Mouse (Mus musculus) C3H10T1/2 (cell line): ENCODE measurements around the gene Wdr4. TPM values are rescaled to one million over a fixed set of nuclear protein-coding genes. Genes with fewer than 3 reads are reported as not detected.

Experiments
- polyA plus RNA-seq, 2 experiments: library from polyadenylated mRNA; unstranded; fragments of >200 nt; fragmentation: generic; extraction: Trizol; gene quantifications; one replicate each; pipeline ENCODE4 v1.2.1; 2012; ENCODE audit warnings: missing spikeins in 2 of 2

Gene Wdr4
- polyA plus RNA-seq, result 10 to 100 TPM; 18.6 to 35.7 TPM

DNA sequence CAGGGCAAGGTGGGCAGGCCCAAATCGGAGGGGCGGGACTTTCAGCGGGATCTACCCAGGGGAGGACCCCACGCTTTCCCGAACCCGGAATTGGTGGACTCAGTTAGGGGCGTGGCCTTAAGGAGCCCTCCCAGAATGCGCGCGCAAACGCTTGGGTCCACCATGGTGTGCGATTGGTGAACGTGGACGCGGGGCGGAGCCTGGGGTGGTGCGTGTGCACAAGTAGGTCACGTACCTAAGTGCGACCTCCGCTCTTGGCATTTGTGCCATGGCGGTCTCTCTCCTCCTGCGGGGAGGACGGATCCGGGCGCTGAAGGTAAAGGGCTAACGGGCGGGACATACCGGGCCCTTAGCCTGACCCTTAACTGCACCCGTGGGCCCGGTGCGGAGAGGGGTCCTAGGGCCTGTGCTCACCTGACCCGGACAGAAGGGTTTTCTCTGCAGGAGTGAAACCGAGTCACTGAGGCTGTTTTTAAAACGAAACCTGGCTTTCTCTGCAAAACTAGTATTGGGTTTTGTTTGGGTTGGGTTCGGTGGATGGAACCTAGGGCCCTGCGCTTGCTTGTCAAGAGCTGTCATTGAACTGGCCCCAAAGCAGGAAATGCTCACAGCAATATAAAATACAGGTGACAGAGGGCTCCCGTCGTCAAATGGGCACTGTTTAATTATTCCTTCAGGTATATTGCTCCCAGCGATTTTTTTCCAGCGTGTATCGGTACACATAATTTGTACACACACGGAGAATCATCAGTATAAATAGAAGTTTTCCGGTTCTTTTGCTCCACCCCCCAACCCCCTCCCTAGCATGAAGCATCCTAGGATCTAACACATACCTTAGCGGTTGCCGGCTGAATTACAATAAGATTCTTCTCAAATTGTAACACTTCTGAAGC lies at the start of gene Wdr4, which contains the start of gene Ndufv3:
Wdr4 (minus strand) TSS at position 35 of the 893 bp plus-strand sequence.
Ndufv3 (plus strand) TSS at position 170 of the 893 bp plus-strand sequence.

DNA sequence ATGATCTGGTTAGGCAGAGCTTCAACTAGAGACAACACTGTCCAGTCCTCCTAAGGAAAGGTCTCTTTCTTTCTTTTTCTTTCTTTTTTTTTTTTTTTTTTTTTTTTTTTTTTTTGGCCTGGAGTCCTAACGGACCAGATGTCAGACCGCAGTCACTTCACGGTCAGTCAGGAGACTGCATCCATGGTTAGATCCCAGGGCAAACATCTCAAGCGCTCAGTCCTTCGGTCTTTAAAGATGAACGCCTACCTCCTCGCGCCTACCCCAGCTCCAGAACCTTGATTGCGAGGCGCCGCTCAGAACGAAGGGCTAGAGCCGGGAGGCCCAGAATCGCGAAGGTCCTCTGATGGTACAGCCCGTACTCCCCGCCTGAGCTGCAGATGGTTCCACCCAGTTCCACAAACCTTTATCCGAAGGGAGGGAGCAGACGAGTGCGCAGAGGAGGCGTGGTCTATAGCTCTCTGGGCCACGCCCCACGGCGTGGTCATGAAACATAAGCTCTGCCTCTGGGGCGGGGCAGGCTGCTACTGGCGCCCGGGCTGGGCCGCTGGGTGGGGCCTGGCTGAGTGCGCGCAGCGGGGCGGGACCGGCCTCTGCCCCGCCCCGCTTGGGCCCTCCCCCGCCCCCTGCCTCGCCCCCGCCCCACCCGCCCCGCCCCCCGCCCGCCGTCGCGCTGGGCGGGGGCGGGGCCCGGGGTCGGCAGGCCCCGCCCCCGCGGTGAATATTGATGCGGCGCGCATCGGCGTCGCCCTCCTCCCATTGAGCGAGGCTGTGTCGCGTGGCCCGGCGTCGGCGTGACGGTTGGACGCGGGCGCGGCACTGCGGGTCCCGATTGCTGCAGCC lies 44.5 kb upstream of the Wdr4 start, which contains the start of gene Pknox1:
Pknox1 (plus strand) TSS at position 720 of the 843 bp plus-strand sequence.

Other genes with a start within 250 kb of the Wdr4 start
- gene Rsph1, start 242.6 kb downstream of the Wdr4 start, polyA plus RNA-seq, result 1 to 10 TPM; 2.2 to 5.0 TPM
- gene Slc37a1, start 233.2 kb downstream of the Wdr4 start, polyA plus RNA-seq, result under 1 TPM; 0.58 to 0.87 TPM
- 10 to 100 TPM in 1 of 2 experiments, not detected in 1; 13.0 TPM for gene Pde9a, start 133.8 kb downstream of the Wdr4 start, polyA plus RNA-seq
- 100 to 1,000 TPM; 635 to 697 TPM for gene Ndufv3, start 135 bp upstream of the Wdr4 start, polyA plus RNA-seq
- 10 to 100 TPM in 1 of 2 experiments, 1 to 10 TPM in 1; 2.4 to 11.8 TPM for gene Pknox1, start 44.8 kb upstream of the Wdr4 start, polyA plus RNA-seq
- gene Cbs, start 117.3 kb upstream of the Wdr4 start, polyA plus RNA-seq, result under 1 TPM; 0.11 to 0.98 TPM
- 100 to 1,000 TPM; 182 to 216 TPM for gene U2af1, start 138.9 kb upstream of the Wdr4 start, polyA plus RNA-seq
- not detected for gene Cryaa, start 157.8 kb upstream of the Wdr4 start, polyA plus RNA-seq